ENCODE assay signal across 11 mouse cellular contexts in genomic region chr4:128841259-128841658, GRCm38 (mm10). TPM values are rescaled to one million over a fixed set of nuclear protein-coding genes. Genes with fewer than 3 reads are reported as not detected.
DNase-seq lines count a peak whose midpoint lies in the region; ATAC-seq lines count a peak whose summit lies in the region.
"Had no signal": no experiment of that assay in that cellular context is flagged by ENCODE, and none has a peak within 500 bp of the region (broad histone marks: within the 10 kb centered on the region; RNA-seq: fewer than 3 reads in every experiment).

No protein-coding gene starts in this region.

- peak; percentile 54; the same call in 1 of the 2 replicates for ATAC-seq in lung, embryonic 15.5 days (ENCODE audit: borderline replicate concordance, extremely low read depth, low FRiP score, low TSS enrichment)
- ATAC-seq in heart, embryonic 12.5 days (ENCODE audit: insufficient number of reproducible peaks, low FRiP score): no peak

- H3K4me1 ChIP-seq in lung, embryonic 15.5 days: peaks cover 50% of the 10 kb centered on the region
- H3K4me1 ChIP-seq in heart, embryonic 12.5 days (replicated peaks): peaks cover 40% of the 10 kb centered on the region

- H3K36me3 ChIP-seq in lung, embryonic 15.5 days: no peaks in the 10 kb centered on the region
- H3K36me3 ChIP-seq in heart, embryonic 12.5 days: no peaks in the 10 kb centered on the region

- H3K9ac ChIP-seq in lung, embryonic 15.5 days: no peak overlapping the region
- H3K9ac ChIP-seq in heart, embryonic 12.5 days: no peak overlapping the region
- H3K9ac ChIP-seq: liver, postnatal 0 days had no signal

- H3K27ac ChIP-seq in lung, embryonic 15.5 days: peak overlapping the region; percentile 97
- peak overlapping the region; percentile 91 for H3K27ac ChIP-seq in heart, embryonic 12.5 days (ENCODE audit: poor library complexity, severe bottlenecking)

- DNase-seq in heart, adult 11 months: peak; percentile 91
- DNase-seq in heart, postnatal 36 days: no peak
- DNase-seq in lung, postnatal 25 days (ENCODE audit: low spot score): no peak
- DNase-seq in MEL-GATA-1-ER (ENCODE audit: extremely low read depth, low read depth): peak; percentile 51
- no peak for DNase-seq in thymus, postnatal 14 days
- no peak for DNase-seq in left cerebral cortex, adult 11 months (ENCODE audit: low spot score)
- DNase-seq: gastrocnemius, postnatal 10 days; liver, postnatal 0 days; right cerebral cortex, postnatal 25 days had no signal

- H3K4me2 ChIP-seq in lung, embryonic 15.5 days: peak overlapping the region; percentile 20; the same call in 1 of the 2 replicates
- no peak overlapping the region for H3K4me2 ChIP-seq in heart, embryonic 12.5 days

- no peak overlapping the region for H3K4me3 ChIP-seq in lung, embryonic 15.5 days
- no peak overlapping the region for H3K4me3 ChIP-seq in heart, embryonic 12.5 days

- intact Hi-C loops in heart, postnatal 36 days (cut with DNase I): no loop called here

- no peaks in the 10 kb centered on the region for H3K9me3 ChIP-seq in lung, embryonic 15.5 days
- H3K9me3 ChIP-seq in heart, embryonic 12.5 days (replicated peaks): no peaks in the 10 kb centered on the region

- 24% methylated on average over 8 of the region's 8 CpGs for WGBS in lung, embryonic 15.5 days
- 43% methylated on average over 8 of the region's 8 CpGs for WGBS in heart, embryonic 12.5 days

- H3K27me3 ChIP-seq in lung, embryonic 15.5 days: no peaks in the 10 kb centered on the region
- no peaks in the 10 kb centered on the region for H3K27me3 ChIP-seq in heart, embryonic 12.5 days (replicated peaks)

RNA-seq across cellular contexts. Expression of gene Zfp362, which starts 35.4 kb away (rescaled TPM):
- 10 to 100 TPM; 12.5 to 14.3 TPM for total RNA-seq in heart, postnatal 36 days (2021)
- polyA plus RNA-seq in lung, embryonic 15.5 days (2015; fragmentation: Nextera tagmentation; extraction: Ambion mirVana): 34.6 and 39.3 TPM in 2 replicates
- 21.3 and 21.8 TPM in 2 replicates for polyA plus RNA-seq in heart, embryonic 12.5 days (2016; fragmentation: Nextera tagmentation; extraction: Ambion mirVana)

RNA-seq across cellular contexts. Expression of gene Trim62, which starts 42.1 kb away (rescaled TPM):
- total RNA-seq in heart, postnatal 36 days (2021): 1 to 10 TPM; 1.5 to 2.1 TPM
- 5.0 and 5.7 TPM in 2 replicates for polyA plus RNA-seq in lung, embryonic 15.5 days (2015; fragmentation: Nextera tagmentation; extraction: Ambion mirVana)
- 5.0 and 6.1 TPM in 2 replicates for polyA plus RNA-seq in heart, embryonic 12.5 days (2016; fragmentation: Nextera tagmentation; extraction: Ambion mirVana)

Comparison
In these comparisons a context has a peak if more than half of its experiments do, and no peak if none do; other contexts are left out.
1. DNase-seq: peak in heart, adult 11 months (single experiment) and MEL-GATA-1-ER (single experiment); none in heart, postnatal 36 days (0 of 2), lung, postnatal 25 days (single experiment), thymus, postnatal 14 days (single experiment) and left cerebral cortex, adult 11 months (single experiment).